Comparison of ENCODE assay signal across 24 mouse cellular contexts in the genomic region with DNA sequence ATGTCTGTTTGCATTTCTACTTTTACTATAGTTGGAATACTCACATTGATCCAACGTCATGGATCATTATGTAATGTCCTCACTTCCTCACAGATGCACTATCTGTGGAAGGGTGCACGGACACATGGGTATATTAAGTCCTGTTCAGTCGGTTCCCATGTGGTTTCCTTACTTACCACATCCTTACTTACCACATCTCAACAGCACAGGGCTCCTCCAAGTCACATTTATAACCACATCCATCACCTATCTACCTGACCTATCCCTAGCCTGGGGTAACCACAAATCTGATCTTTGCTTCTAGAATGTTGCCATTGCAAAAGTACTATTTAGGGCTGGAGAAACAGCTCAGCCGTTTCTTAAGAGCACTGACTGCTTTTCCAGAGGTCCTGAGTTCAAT. TPM values are rescaled to one million over a fixed set of nuclear protein-coding genes. Genes with fewer than 3 reads are reported as not detected.
DNase-seq lines count a peak whose midpoint lies in the region; ATAC-seq lines count a peak whose summit lies in the region.
"Had no signal": no experiment of that assay in that cellular context is flagged by ENCODE, and none has a peak within 500 bp of the region (broad histone marks: within the 10 kb centered on the region; RNA-seq: fewer than 3 reads in every experiment).

No protein-coding gene starts in this region.

- peak; percentile 77 for ATAC-seq in granulocyte monocyte progenitor cell, adult 5-6 weeks (replicated peaks; ENCODE audit: poor library complexity, severe bottlenecking)
- peak; percentile 54 for ATAC-seq in megakaryocyte, adult 5-6 weeks (ENCODE audit: poor library complexity, severe bottlenecking)
- no peak for ATAC-seq in inflammation-experienced regulatory T-cells, adult 6 months
- ATAC-seq: CD4-positive, CD25-positive, alpha-beta regulatory T cell, adult 4 months; forebrain, embryonic 14.5 days; forebrain, postnatal 0 days; hindbrain, embryonic 16.5 days; intestine, postnatal 0 days had no signal

- DNase-seq in CD4-positive helper T cell, adult 2 months (ENCODE audit: low read depth, low spot score), result peak; percentile 61
- no peak for DNase-seq in kidney, adult 8-10 months
- DNase-seq in urinary bladder, postnatal 10 days (ENCODE audit: low spot score), result no peak
- DNase-seq in left cerebral cortex, adult 18-20 months (ENCODE audit: low spot score in 2 of 2), result no peak
- DNase-seq: adrenal gland, adult 8-10 months; adrenal gland, postnatal 25 days; B cell, adult 2 months; cerebellum, adult 18-20 months; cerebellum, adult 9-10 months; cerebellum, postnatal 14 days; forebrain, postnatal 0 days; gastrocnemius, adult 2 months; gastrocnemius, postnatal 14 days; heart, adult 18-20 months; heart, postnatal 14 days; heart, postnatal 4 days had no signal

RNA-seq across cellular contexts. Expression of a gene that starts 1.6 kb away (rescaled TPM):
- total RNA-seq in granulocyte monocyte progenitor cell, adult 5-6 weeks (2014; fragmentation: Nextera tagmentation), result 0.38 and 0.49 TPM in 2 replicates
- total RNA-seq in granulocyte monocyte progenitor cell, adult 5-6 weeks (2017), result 0.26 and 0.69 TPM in 2 replicates
- 54.7 and 60.8 TPM in 2 replicates for total RNA-seq in megakaryocyte, adult 5-6 weeks (2015)
- total RNA-seq in megakaryocyte, adult 5-6 weeks (2017), result 46.2 and 48.1 TPM in 2 replicates
- polyA plus RNA-seq in inflammation-experienced regulatory T-cells, adult 6 months (2017; shearing (Covaris generic)), result 1 to 10 TPM in 2 of 3 experiments, under 1 TPM in 1; 0.97 to 1.7 (median 1.3) TPM
- 1 to 10 TPM; 3.8 to 5.5 TPM for total RNA-seq in left cerebral cortex, adult 18-20 months (2021)
- total RNA-seq: MEL had no signal

RNA-seq across cellular contexts. Expression of a gene that starts 11.5 kb away (rescaled TPM):
- 1.9 TPM in 1 of 2 replicates, not detected in the other for total RNA-seq in granulocyte monocyte progenitor cell, adult 5-6 weeks (2014; fragmentation: Nextera tagmentation)
- not detected in 2 replicates for total RNA-seq in granulocyte monocyte progenitor cell, adult 5-6 weeks (2017)
- 0.07 TPM in 1 of 2 replicates, not detected in the other for total RNA-seq in megakaryocyte, adult 5-6 weeks (2015)
- total RNA-seq in megakaryocyte, adult 5-6 weeks (2017), result 0.26 TPM in 1 of 2 replicates, not detected in the other
- polyA plus RNA-seq in inflammation-experienced regulatory T-cells, adult 6 months (2017; shearing (Covaris generic)), result not detected
- 1 to 10 TPM in 1 of 2 experiments, under 1 TPM in 1; 0.82 to 1.5 TPM for total RNA-seq in left cerebral cortex, adult 18-20 months (2021)

RNA-seq across cellular contexts. Expression of a gene that starts 17.9 kb away (rescaled TPM):
- 81.8 and 98.1 TPM in 2 replicates for total RNA-seq in granulocyte monocyte progenitor cell, adult 5-6 weeks (2014; fragmentation: Nextera tagmentation)
- total RNA-seq in granulocyte monocyte progenitor cell, adult 5-6 weeks (2017), result 27.7 and 33.9 TPM in 2 replicates
- 130 and 145 TPM in 2 replicates for total RNA-seq in megakaryocyte, adult 5-6 weeks (2015)
- 53.2 and 61.1 TPM in 2 replicates for total RNA-seq in megakaryocyte, adult 5-6 weeks (2017)
- 10 to 100 TPM; 28.8 to 39.0 (median 36.1) TPM for polyA plus RNA-seq in inflammation-experienced regulatory T-cells, adult 6 months (2017; shearing (Covaris generic))
- total RNA-seq in left cerebral cortex, adult 18-20 months (2021), result 10 to 100 TPM; 26.1 to 26.4 TPM

RNA-seq across cellular contexts. Expression of a gene that starts 35.8 kb away (rescaled TPM):
- 0.09 TPM in 1 of 2 replicates, not detected in the other for total RNA-seq in granulocyte monocyte progenitor cell, adult 5-6 weeks (2014; fragmentation: Nextera tagmentation)
- total RNA-seq in granulocyte monocyte progenitor cell, adult 5-6 weeks (2017), result not detected in 2 replicates
- not detected in 2 replicates for total RNA-seq in megakaryocyte, adult 5-6 weeks (2015)
- total RNA-seq in megakaryocyte, adult 5-6 weeks (2017), result not detected in 2 replicates
- polyA plus RNA-seq in inflammation-experienced regulatory T-cells, adult 6 months (2017; shearing (Covaris generic)), result under 1 TPM in 2 of 3 experiments, not detected in 1; 0.26 to 0.41 TPM
- total RNA-seq in left cerebral cortex, adult 18-20 months (2021), result 1 to 10 TPM in 1 of 2 experiments, under 1 TPM in 1; 0.79 to 1.6 TPM
- total RNA-seq: gastrocnemius, adult 2 months had no signal

Comparison
In these comparisons a context has a peak if more than half of its experiments do, and no peak if none do; other contexts are left out.
1. RNA of a gene that starts 1.6 kb away (total RNA-seq): 46.2 to 60.8 TPM in megakaryocyte, adult 5-6 weeks; 3.8 to 5.5 TPM in left cerebral cortex, adult 18-20 months and 0.26 to 0.69 TPM in granulocyte monocyte progenitor cell, adult 5-6 weeks; every median in the first group is over 4 times any median in the second.